Mouse (Mus musculus) right cerebral cortex, adult 18-20 months (tissue): ENCODE data around the gene Cd59b.
A peak's percentile ranks its signal among the peaks of the same experiment; 100 is the strongest.

Source experiments
- DNase-seq: peaks from one replicate; pipeline ENCODE4 v3.0.0; 2022; ENCODE audit warnings: mixed read lengths

Gene Cd59b

GRCm38 (mm10) chr2:104121681-104122504 lies 52.2 kb downstream of the Cd59b start:
- no peak for DNase-seq

GRCm38 (mm10) chr2:104122505-104123378 lies 53.1 kb downstream of the Cd59b start, which contains the start of gene A930018P22Rik:
Gene A930018P22Rik (plus strand): TSS chr2:104122769.
- DNase-seq: peak; percentile 92

GRCm38 (mm10) chr2:104123540-104123939 lies 53.9 kb downstream of the Cd59b start:
- no peak for DNase-seq

GRCm38 (mm10) chr2:104124071-104124470 lies 54.4 kb downstream of the Cd59b start:
- no peak for DNase-seq

DNA sequence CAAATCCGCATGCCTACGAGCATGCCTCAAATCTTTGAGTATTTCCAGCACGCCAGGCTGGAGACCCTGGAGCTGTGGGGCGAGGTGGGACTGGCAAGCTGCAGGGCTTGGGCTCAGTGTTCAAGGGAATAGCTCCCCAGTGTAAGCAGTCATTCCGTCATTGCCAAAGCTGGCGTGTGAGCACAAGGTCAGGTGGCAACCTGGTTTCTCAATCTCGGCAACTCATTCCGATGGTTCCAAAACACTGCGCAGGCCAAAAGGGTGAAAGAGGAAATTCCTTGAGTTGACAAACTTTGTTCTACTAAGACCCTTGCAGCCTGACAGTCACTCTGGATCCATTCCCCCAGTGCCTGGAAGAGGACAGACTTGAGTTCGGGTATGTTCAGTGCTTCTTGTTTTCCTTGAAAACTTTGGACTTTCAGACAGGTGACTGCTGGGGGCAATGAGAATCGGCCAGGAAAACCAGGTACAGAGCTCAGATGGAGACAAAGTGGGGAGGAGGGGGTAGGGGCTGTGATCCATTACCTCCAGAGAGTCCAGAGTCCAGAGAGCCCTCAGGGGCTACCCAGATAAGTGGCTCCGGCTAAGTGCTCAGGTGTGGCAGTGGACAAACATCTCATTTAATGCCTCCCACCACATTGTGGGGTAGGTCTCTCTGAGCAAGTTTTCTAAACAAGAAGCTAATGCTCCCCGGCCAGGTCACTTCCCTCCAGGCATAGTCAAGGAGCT lies 59.3 kb downstream of the Cd59b start:
- DNase-seq: no peak

DNA sequence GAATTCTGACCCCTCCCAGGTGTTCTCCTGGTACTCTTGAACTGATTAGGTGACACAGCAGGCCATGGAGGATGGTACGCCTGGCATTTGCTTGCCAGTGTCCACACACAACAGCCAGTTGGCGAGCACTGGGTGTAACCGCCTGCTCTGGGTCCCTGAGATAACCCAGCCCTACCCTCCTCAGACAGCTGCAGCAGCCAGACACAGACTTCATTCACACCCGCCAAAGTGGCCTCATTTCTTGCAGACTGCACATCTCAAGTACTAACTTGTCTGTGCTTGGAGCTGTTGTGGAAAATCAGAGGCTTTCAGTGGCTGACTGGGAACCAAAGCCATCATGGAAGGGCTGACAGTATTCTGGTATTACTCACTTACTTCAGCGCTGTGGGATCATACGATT lies 60.5 kb downstream of the Cd59b start:
- DNase-seq: peak; percentile 28

- no peak for DNase-seq
These were observed 61.3 kb downstream of the Cd59b start for GRCm38 (mm10) chr2:104130969-104131368.

DNA sequence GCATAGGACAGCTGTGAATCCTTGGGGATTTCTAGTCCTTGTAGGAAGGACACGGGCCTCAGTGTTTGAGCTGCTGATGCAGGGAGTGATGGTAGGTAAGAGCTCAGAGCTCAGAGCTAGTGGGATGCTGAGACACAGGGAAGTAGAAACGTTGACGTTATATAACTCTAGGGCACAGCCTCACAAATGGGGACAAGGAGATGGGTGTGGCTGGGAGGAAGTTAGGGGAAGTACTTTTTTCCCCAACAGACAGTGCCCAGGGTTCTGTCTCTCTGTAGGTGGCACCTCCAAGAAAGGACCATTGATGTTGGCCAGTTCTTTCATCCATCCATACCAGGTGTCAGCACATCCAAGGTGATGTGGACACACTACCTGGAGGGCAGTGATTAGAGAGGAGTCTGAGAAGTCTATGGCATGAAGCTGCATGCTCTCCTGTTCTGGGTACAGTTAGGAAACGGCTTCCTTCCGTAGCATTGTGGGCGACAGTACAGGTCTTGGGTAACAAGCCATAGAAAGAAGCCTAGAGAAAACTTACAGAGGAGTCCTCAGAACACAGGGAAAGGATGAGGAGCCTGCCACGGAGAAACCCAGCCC lies 62.7 kb downstream of the Cd59b start:
- DNase-seq: no peak

DNA sequence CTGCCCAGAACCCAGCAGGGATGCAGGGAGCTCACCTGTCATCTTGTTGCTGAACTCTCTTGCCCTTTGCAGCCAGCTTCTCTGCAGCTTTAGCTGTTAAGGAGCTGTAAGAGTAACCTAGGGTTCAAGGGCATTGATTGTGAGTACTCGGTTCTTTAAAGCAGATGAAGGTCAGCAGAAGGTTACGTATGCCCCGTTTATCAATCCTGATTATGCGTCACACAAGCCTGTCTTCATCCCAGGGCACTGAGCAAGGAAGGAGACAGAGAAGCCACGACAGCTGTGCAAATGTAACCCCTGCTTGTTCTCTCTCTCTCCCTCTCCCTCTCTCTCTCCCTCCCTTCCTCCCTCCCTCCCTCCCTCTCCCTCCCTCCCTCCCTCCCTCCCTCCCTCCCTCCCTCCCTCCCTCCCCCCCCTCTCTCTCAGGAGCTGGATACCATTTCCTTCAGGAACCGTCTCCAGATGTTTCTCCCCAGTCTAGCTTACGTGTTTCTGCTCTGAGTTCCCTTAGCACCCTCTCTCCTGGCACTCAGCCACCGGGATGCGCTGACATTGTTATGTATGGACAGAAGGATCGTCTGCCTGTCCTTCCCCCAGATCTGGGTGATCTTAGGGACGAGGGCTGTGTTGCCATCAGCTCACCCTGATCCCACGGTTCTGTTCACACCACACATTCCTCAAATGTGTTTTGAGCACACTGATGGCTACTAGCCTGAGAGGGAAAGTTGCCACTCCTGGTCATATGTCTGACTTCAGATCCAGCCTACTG lies 63.6 kb downstream of the Cd59b start:
- no peak for DNase-seq

- peak; percentile 74 for DNase-seq
These were observed 64.8 kb downstream of the Cd59b start for GRCm38 (mm10) chr2:104134150-104135056.

DNA sequence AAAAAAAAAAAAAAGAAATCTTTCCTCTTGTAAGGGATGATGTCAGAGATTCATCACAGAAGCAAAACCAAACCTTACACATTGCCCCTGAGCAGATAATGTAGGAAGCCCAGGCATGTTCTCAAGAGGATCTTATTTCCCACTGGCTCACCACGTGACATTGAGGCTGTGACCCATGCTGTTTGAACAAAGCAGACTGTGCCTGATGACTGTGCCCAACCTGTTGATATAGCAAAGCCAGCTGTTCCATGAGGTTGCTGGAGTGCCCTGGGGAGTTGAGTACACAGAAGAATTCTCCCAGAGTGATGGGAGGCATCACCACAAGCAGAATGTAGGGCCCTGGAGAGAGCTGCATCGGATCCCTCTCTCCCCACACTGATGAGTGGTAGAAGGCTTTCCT lies 66.3 kb downstream of the Cd59b start:
- no peak for DNase-seq
